8 mouse cellular contexts compared by ENCODE assay signal in genomic region chr11:83556085-83556781, GRCm38 (mm10). TPM values are rescaled to one million over a fixed set of nuclear protein-coding genes. Genes with fewer than 3 reads are reported as not detected.
A peak's percentile ranks its signal among the peaks of the same experiment; 100 is the strongest.
DNase-seq lines count a peak whose midpoint lies in the region; ATAC-seq and TF ChIP-seq lines count a peak whose summit lies in the region.

No protein-coding gene starts in this region.

- WGBS in heart, adult 2 months = 29% methylated on average over 8 of the region's 8 CpGs
- 31% methylated on average over 8 of the region's 8 CpGs for WGBS in heart, embryonic 10.5 days
- WGBS in forebrain, embryonic 14.5 days = 26% methylated on average over 8 of the region's 8 CpGs
- 24% methylated on average over 8 of the region's 8 CpGs for WGBS in intestine, embryonic 16.5 days

- no peak for TF ChIP-seq EP300 in heart, adult 2 months (IDR thresholded peaks at IDR 0.05; ENCODE audit: insufficient read depth, low read depth, low read length)

- H3K4me2 ChIP-seq in forebrain, embryonic 14.5 days (ENCODE audit: low read length) = no peak overlapping the region
- H3K4me2 ChIP-seq in intestine, embryonic 16.5 days (ENCODE audit: low read depth, low read length) = no peak overlapping the region

- ATAC-seq in forebrain, embryonic 14.5 days = peak; percentile 63
- peak; percentile 36 for ATAC-seq in intestine, embryonic 16.5 days

- peak; percentile 27 to 39 for DNase-seq in heart, adult 2 months
- no peak for DNase-seq in heart, embryonic 10.5 days (ENCODE audit: low spot score)
- peak; percentile 68 for DNase-seq in R1 (ENCODE audit: low read depth, low spot score)
- DNase-seq in forebrain, embryonic 14.5 days (ENCODE audit: low spot score) = peak; percentile 93
- DNase-seq in lung, postnatal 10 days = peak; percentile 74
- DNase-seq in right cerebral cortex, adult 2 months (ENCODE audit: low spot score in 2 of 2) = peak; percentile 10 to 29
- DNase-seq in ovary, postnatal 10 days (ENCODE audit: low spot score) = no peak

- TF ChIP-seq POLR2A in heart, adult 2 months (IDR thresholded peaks at IDR 0.05; ENCODE audit: insufficient read depth, low read depth, low read length) = no peak

- H3K9me3 ChIP-seq in heart, embryonic 10.5 days = no peaks in the 10 kb centered on the region
- H3K9me3 ChIP-seq in forebrain, embryonic 14.5 days (replicated peaks; ENCODE audit: control insufficient read depth, low read length) = no peaks in the 10 kb centered on the region
- H3K9me3 ChIP-seq in intestine, embryonic 16.5 days (ENCODE audit: control insufficient read depth, low read length) = no peaks in the 10 kb centered on the region

- no peaks in the 10 kb centered on the region for H3K79me2 ChIP-seq in heart, adult 2 months (replicated peaks; ENCODE audit: control insufficient read depth, insufficient read depth, low read length)

- H3K27ac ChIP-seq in heart, adult 2 months = no peak overlapping the region
- no peak overlapping the region for H3K27ac ChIP-seq in heart, embryonic 10.5 days
- no peak overlapping the region for H3K27ac ChIP-seq in forebrain, embryonic 14.5 days (ENCODE audit: low read depth, low read length)
- H3K27ac ChIP-seq in intestine, embryonic 16.5 days (ENCODE audit: low read length) = no peak overlapping the region

- H3K36me3 ChIP-seq in heart, adult 2 months (ENCODE audit: control insufficient read depth, insufficient read depth, low read length) = no peaks in the 10 kb centered on the region
- H3K36me3 ChIP-seq in heart, embryonic 10.5 days = no peaks in the 10 kb centered on the region
- no peaks in the 10 kb centered on the region for H3K36me3 ChIP-seq in forebrain, embryonic 14.5 days (ENCODE audit: control insufficient read depth, insufficient read depth, low read length)
- H3K36me3 ChIP-seq in intestine, embryonic 16.5 days (ENCODE audit: control insufficient read depth, insufficient read depth, low read length) = no peaks in the 10 kb centered on the region

- peak; percentile 89 for TF ChIP-seq CTCF in heart, adult 2 months (IDR thresholded peaks at IDR 0.05)

- H3K9ac ChIP-seq in heart, adult 2 months (ENCODE audit: low read depth, low read length) = no peak overlapping the region
- no peak overlapping the region for H3K9ac ChIP-seq in forebrain, embryonic 14.5 days (ENCODE audit: low read length)
- no peak overlapping the region for H3K9ac ChIP-seq in intestine, embryonic 16.5 days (ENCODE audit: low read depth, low read length)

- intact Hi-C loops in heart, adult 2 months (cut with DNase I) = loop anchor here (1.0 to 5.0 kb wide), 2 partner anchors 76 to 183 kb away; no protein-coding TSS in a partner anchor

- no peak overlapping the region for H3K4me3 ChIP-seq in heart, adult 2 months
- no peak overlapping the region for H3K4me3 ChIP-seq in heart, embryonic 10.5 days
- no peak overlapping the region for H3K4me3 ChIP-seq in forebrain, embryonic 14.5 days (ENCODE audit: low read depth, low read length)
- H3K4me3 ChIP-seq in intestine, embryonic 16.5 days (ENCODE audit: low read length) = no peak overlapping the region

- no peaks in the 10 kb centered on the region for H3K27me3 ChIP-seq in heart, adult 2 months (ENCODE audit: control insufficient read depth, insufficient read depth, low read length)
- peaks cover 10% of the 10 kb centered on the region; the same call in 1 of the 2 replicates for H3K27me3 ChIP-seq in heart, embryonic 10.5 days (ENCODE audit: insufficient read depth, poor library complexity, severe bottlenecking)
- H3K27me3 ChIP-seq in forebrain, embryonic 14.5 days (replicated peaks; ENCODE audit: control insufficient read depth, insufficient read depth, low read length) = no peaks in the 10 kb centered on the region
- no peaks in the 10 kb centered on the region for H3K27me3 ChIP-seq in intestine, embryonic 16.5 days (replicated peaks; ENCODE audit: control insufficient read depth, insufficient read depth, low read length)

- H3K4me1 ChIP-seq in heart, adult 2 months (ENCODE audit: control insufficient read depth, insufficient read depth, low read length) = no peaks in the 10 kb centered on the region; the same call in 1 of the 2 replicates
- no peaks in the 10 kb centered on the region for H3K4me1 ChIP-seq in heart, embryonic 10.5 days
- no peaks in the 10 kb centered on the region for H3K4me1 ChIP-seq in forebrain, embryonic 14.5 days (ENCODE audit: control insufficient read depth, insufficient read depth, low read length)
- 0 out of 2 replicates have a peak, but pooled peaks cover 2% of the 10 kb centered on the region for H3K4me1 ChIP-seq in intestine, embryonic 16.5 days (ENCODE audit: control insufficient read depth, insufficient read depth, low read length)

RNA-seq across cellular contexts. Expression of gene Ccl9, which starts 22.2 kb away (rescaled TPM):
- total RNA-seq in heart, adult 2 months (2021) = 10 to 100 TPM; 12.6 to 13.7 TPM
- polyA plus RNA-seq in heart, adult 2 months (2012; rRNA removed) = 4.3 and 6.7 TPM in 2 replicates
- 0.41 and 0.97 TPM in 2 replicates for polyA plus RNA-seq in heart, embryonic 10.5 days (2016; fragmentation: Nextera tagmentation; extraction: Ambion mirVana)
- 1.2 and 2.0 TPM in 2 replicates for polyA plus RNA-seq in forebrain, embryonic 14.5 days (2014; fragmentation: Nextera tagmentation; extraction: Ambion mirVana)
- polyA plus RNA-seq in intestine, embryonic 16.5 days (2015; fragmentation: Nextera tagmentation; extraction: Ambion mirVana) = 47.6 and 52.6 TPM in 2 replicates

RNA-seq across cellular contexts. Expression of gene Ccl5, which starts 25.9 kb away (rescaled TPM):
- total RNA-seq in heart, adult 2 months (2021) = under 1 TPM in 1 of 2 experiments, not detected in 1; 0.80 TPM
- polyA plus RNA-seq in heart, adult 2 months (2012; rRNA removed) = 2.5 and 20.2 TPM in 2 replicates
- not detected in 2 replicates for polyA plus RNA-seq in heart, embryonic 10.5 days (2016; fragmentation: Nextera tagmentation; extraction: Ambion mirVana)
- 0.33 and 0.46 TPM in 2 replicates for polyA plus RNA-seq in forebrain, embryonic 14.5 days (2014; fragmentation: Nextera tagmentation; extraction: Ambion mirVana)
- polyA plus RNA-seq in intestine, embryonic 16.5 days (2015; fragmentation: Nextera tagmentation; extraction: Ambion mirVana) = 3.5 and 4.8 TPM in 2 replicates

RNA-seq across cellular contexts. Expression of gene Heatr9, which starts 34.3 kb away (rescaled TPM):
- total RNA-seq in heart, adult 2 months (2021) = not detected
- not detected in 2 replicates for polyA plus RNA-seq in heart, adult 2 months (2012; rRNA removed)
- not detected in 2 replicates for polyA plus RNA-seq in heart, embryonic 10.5 days (2016; fragmentation: Nextera tagmentation; extraction: Ambion mirVana)
- not detected in 2 replicates for polyA plus RNA-seq in forebrain, embryonic 14.5 days (2014; fragmentation: Nextera tagmentation; extraction: Ambion mirVana)
- polyA plus RNA-seq in intestine, embryonic 16.5 days (2015; fragmentation: Nextera tagmentation; extraction: Ambion mirVana) = not detected in 2 replicates

RNA-seq across cellular contexts. Expression of gene Ccl6, which starts 36.7 kb away (rescaled TPM):
- 10 to 100 TPM; 21.5 to 25.4 TPM for total RNA-seq in heart, adult 2 months (2021)
- polyA plus RNA-seq in heart, adult 2 months (2012; rRNA removed) = 13.0 and 14.1 TPM in 2 replicates
- polyA plus RNA-seq in heart, embryonic 10.5 days (2016; fragmentation: Nextera tagmentation; extraction: Ambion mirVana) = 0.64 and 2.5 TPM in 2 replicates
- polyA plus RNA-seq in forebrain, embryonic 14.5 days (2014; fragmentation: Nextera tagmentation; extraction: Ambion mirVana) = 1.3 and 1.6 TPM in 2 replicates
- polyA plus RNA-seq in intestine, embryonic 16.5 days (2015; fragmentation: Nextera tagmentation; extraction: Ambion mirVana) = 30.3 and 39.1 TPM in 2 replicates

Comparison
In these comparisons a context has a peak if more than half of its experiments do, and no peak if none do; other contexts are left out.
1. DNase-seq: peak in heart, adult 2 months (2 of 2), R1 (single experiment), forebrain, embryonic 14.5 days (single experiment), lung, postnatal 10 days (single experiment) and right cerebral cortex, adult 2 months (2 of 2); none in heart, embryonic 10.5 days (single experiment) and ovary, postnatal 10 days (single experiment).